Mouse (Mus musculus): ENCODE measurements around the gene Trp53rkb.

Trp53rkb gene

DNA sequence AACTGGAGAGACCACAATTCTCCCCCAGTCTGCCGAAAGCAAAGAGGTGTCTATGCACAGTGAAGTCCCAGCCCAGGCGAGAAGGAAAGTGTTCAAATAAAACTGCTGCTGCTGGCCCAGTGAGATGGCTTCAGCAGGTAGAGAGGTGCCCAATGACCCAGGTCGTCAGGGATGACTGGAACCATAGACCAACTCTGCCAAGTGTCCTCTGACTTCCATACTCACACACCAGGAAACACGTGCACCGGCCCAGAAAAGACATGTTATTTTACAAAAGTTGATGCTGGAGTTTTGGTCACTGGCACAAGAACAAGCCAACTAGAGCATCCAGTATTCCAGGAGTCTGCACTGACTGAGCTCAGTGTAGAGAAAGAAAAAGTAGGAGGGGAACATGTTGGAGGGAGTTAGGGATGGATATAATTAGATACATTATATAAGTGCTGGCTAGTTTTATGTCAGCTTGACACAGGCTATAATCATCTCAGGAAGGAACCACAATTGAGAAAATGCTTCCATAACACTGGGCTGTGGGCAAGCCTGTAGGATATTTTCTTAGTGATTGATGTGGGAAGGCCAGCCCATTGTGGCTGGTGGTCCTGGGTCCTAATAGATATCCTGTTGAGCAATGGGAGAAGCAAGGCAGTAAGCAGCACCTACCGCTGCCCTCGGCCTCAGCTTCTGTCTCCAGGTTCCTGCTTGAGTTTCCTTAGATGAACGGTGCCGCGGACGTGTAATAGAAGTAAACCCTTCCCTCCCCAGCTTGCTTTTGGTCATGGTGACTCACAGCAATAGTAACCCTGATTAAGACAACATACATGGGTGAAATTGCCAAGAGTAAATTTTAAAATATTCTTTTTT is 7.5 kb downstream of the Trp53rkb start:
- DNase-seq (ENCODE audit: low spot score in 2 of 2): no peak

- no peak for DNase-seq (ENCODE audit: low spot score in 2 of 2)
Observed at GRCm38 (mm10) chr2:166800473-166800857, 8.1 kb downstream of the Trp53rkb start.

GRCm38 (mm10) chr2:166801436-166801835 is 9.1 kb downstream of the Trp53rkb start:
- no peak for DNase-seq (ENCODE audit: low spot score in 2 of 2)

DNA sequence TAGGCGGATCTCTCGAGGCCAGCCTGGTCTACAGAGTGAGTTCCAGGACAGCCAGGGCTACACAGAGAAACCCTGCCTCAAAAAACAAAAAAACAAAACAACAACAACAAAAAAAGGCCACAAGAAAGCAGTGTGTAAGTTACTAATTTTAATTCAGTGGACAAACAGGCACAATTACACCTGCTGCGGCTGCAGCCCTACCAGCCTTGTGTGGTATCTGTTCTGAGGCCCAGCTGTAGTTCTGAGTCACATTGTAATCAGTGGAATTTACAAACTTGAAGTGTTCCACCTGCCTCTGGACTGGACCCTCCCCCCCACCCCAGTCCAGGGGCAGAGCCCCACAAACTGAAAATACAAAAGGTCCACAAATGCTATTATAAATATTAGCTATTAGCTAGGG is 11.0 kb downstream of the Trp53rkb start:
- DNase-seq (ENCODE audit: low spot score in 2 of 2): no peak

- DNase-seq (ENCODE audit: low spot score in 2 of 2): peak; percentile 74 to 78
Observed at GRCm38 (mm10) chr2:166805250-166806172, 13.2 kb downstream of the Trp53rkb start, which contains the start of gene Arfgef2. Arfgef2 (plus strand) TSS chr2:166805588.

DNA sequence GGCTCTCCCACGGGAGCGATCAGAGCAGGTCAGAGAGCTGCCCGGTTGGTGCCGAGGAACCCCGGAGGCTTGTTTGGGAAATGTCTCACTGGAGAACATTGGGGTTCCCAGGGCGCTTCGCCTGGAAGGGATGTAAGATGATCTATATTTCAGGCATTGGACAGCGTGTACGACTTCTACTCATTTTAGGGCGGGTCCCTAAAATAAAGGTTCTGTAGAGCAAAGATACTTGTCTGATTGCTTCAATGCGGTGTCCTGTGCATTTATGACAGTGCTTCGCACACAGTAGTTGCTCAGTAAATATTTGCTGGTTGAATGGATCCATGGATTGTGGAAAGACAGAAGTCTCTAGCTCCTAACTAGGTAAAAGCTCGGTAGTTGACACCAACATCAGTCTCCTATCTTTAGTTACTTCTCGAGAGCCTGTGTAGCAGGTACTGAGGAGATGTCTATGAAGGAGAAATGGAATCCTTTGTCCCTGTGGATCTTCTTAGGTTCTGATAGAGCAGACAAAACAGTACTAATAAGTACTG is 13.9 kb downstream of the Trp53rkb start:
- no peak for DNase-seq (ENCODE audit: low spot score in 2 of 2)

GRCm38 (mm10) chr2:166806813-166807212 is 14.5 kb downstream of the Trp53rkb start:
- no peak for DNase-seq (ENCODE audit: low spot score in 2 of 2)

- no peak for DNase-seq (ENCODE audit: low spot score in 2 of 2)
Observed at GRCm38 (mm10) chr2:166809499-166809898, 17.2 kb downstream of the Trp53rkb start.

DNA sequence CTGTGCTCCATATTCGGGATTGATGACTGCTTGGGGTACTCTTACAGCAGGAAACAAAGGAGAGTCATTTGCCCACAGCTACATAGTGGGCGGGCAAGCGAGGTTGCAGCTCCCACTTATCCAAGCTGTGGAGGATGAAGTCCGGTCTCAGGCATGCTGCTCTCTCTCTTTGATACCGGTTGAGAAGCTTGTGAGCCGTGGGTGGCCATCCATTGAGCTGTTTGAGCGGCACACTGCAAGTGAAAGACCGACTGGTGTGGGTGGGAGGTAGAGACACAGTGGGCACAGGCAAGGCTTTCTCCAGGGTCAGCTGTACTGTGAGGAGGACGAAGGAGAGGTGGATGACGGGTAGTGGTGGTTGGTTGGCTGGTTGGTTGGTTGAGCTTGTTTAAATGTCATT is 18.5 kb downstream of the Trp53rkb start:
- no peak for DNase-seq (ENCODE audit: low spot score in 2 of 2)

DNA sequence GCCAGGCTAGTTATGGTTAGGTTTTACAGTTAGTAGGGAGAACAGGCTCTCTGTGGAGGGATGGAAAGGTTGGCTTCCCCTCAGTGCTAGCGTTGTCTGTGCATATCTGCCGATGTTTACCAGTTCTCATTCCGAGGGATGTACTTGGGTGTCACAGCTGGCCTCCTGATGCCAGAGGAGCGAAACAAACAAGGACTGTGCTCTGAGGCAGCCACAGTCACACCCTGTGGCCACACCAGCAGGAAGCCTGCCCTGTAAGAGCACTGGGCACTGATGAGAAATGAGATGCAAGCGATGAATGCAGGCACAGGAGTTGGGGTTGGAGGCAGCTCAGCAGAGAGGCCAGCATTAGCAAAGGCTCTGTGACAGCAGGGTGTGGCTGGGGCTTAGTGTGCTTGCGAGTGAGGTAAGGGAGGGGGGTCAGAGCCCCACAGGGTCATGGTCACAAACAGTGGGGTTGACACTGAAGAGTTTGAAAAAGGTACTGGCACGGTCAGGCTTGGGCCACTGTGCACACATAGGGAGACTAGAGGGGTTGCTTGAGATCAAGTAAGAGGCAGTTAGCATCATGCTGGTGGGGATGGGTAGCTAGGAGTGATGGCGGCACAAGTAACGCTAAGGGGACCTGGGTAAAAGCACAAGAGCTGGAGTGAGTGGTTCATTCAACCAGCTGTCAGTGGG is 26.3 kb downstream of the Trp53rkb start:
- DNase-seq (ENCODE audit: low spot score in 2 of 2): no peak

DNA sequence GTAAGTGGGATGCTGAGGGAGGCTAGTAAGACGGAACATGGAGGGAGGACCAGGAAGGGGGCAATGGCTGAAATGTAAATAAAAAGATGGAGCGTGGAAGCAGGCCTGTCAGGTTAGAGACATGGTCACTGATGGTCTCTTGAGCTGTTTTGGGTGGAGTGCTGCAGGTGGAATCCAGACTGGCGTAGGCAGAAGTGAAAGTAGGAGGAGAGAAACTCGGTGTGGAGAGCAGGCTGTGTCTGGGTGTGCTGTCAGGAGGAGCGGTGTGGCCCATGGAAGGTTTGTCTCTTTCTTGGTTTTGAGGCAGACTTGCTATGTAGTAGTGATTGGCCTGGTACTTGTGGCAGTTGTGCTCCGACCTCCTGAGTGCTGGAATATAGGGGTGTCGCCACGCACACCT is 27.5 kb downstream of the Trp53rkb start:
- no peak for DNase-seq (ENCODE audit: low spot score in 2 of 2)

- DNase-seq (ENCODE audit: low spot score in 2 of 2): no peak
Observed at GRCm38 (mm10) chr2:166820844-166821243, 28.5 kb downstream of the Trp53rkb start.

- no peak for DNase-seq (ENCODE audit: low spot score in 2 of 2)
Observed at GRCm38 (mm10) chr2:166821406-166821805, 29.1 kb downstream of the Trp53rkb start.

GRCm38 (mm10) chr2:166822119-166822826 is 29.9 kb downstream of the Trp53rkb start:
- no peak for DNase-seq (ENCODE audit: low spot score in 2 of 2)

GRCm38 (mm10) chr2:166822901-166823300 is 30.6 kb downstream of the Trp53rkb start:
- DNase-seq (ENCODE audit: low spot score in 2 of 2): no peak

GRCm38 (mm10) chr2:166824386-166824785 is 32.1 kb downstream of the Trp53rkb start:
- DNase-seq (ENCODE audit: low spot score in 2 of 2): no peak

DNA sequence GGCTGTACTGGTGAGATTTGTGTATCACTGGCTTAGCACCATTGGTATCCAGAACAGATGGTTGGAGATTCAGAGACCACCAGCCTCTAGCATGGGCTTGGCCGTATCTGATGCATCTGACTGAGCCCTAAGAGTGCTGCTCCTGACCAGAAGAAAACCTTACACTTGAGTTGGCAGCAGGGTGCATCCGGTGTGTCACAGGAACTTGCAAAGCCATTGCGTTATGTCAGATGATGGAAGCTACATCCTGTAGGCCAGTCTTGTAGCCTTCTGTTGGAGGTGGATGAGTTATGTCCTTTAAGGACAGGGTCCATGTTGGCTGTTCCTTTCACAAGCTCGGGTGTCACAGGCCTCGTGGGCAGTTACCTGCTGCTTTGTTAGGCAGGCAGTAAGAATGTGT is 32.7 kb downstream of the Trp53rkb start:
- DNase-seq (ENCODE audit: low spot score in 2 of 2): no peak

DNA sequence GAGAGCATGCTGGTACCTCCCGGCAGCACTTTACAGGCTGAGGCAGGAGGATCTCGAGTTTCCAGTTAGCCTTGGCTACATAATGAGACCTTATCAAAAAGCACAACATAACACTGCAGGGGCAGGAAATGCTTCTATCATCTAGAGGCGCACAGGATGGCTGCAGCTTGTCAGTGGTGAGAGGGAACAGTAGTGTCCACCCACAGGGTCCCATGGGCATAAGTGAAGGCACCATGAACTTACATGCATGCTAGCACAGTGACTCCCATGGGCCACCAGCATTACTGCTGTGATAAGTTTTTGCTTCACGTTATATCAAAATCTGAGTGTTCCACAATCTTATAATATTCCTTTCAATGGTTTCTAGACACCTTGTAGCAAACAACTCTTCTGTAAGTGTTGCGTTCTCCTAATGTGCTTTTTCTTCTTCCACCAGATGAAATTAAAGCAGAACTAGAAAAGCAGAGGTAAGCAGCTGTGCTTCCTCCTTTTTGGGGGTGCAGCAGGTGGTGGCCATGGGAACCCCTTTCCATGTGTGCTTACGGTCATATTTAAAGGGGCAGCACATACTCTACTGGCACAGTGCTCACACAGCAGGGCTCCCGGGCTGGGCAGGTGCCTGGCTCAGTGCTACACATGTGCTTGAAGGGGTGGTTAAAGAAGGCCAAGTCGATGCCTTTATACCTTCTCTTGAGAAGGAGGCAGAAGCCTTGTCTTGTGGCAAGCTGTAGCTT is 34.3 kb downstream of the Trp53rkb start:
- DNase-seq (ENCODE audit: low spot score in 2 of 2): no peak

GRCm38 (mm10) chr2:166828306-166828705 is 36.0 kb downstream of the Trp53rkb start:
- DNase-seq (ENCODE audit: low spot score in 2 of 2): no peak

DNA sequence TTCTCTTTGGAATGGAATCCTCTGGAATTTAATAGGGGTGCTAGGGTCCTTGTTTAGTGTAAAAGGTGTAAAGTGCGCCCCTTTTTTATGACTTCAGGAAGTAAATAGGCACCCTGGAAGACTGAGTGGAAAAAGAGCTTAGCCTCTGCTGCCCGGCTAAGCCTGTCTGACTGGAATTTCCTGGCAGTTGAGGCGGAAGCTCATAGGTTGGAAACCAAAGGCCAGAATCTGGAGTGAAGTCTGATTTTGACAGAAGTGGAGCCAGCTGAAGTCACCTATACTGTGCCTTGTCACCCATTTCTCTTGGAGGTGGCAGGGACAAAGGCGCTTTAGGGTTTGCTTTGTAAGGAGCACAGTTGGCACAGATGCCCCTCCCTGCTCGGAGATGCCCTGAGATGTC is 38.0 kb downstream of the Trp53rkb start:
- no peak for DNase-seq (ENCODE audit: low spot score in 2 of 2)

Data from frontal cortex, postnatal 14 days (tissue).